Mouse (Mus musculus) midbrain, embryonic 10.5 days (tissue): ENCODE data around the gene Clec2l. TPM values are rescaled to one million over a fixed set of nuclear protein-coding genes. Genes with fewer than 3 reads are reported as not detected.
A peak's percentile ranks its signal among the peaks of the same experiment; 100 is the strongest.

Experiments
- DNase-seq: peaks from one replicate; pipeline ENCODE4 v3.0.0-alpha.2; 2017; ENCODE audit warnings: low spot score
- H3K27ac ChIP-seq: fragments of 300-500 bp; sonication (generic); replicated peaks from 2 replicates; pipeline ENCODE4 v1.5.1; 2016; ENCODE audit warnings: mild to moderate bottlenecking
- H3K27me3 ChIP-seq: fragments of 300-500 bp; sonication (generic); 2 replicates; pipeline ENCODE4 v1.6.1; 2016; ENCODE audit warnings: low read depth, mild to moderate bottlenecking; ENCODE audit not compliant: poor library complexity, severe bottlenecking
- H3K36me3 ChIP-seq: fragments of 300-500 bp; sonication (generic); 2 replicates; pipeline ENCODE4 v1.6.1; 2016; ENCODE audit warnings: mild to moderate bottlenecking, moderate library complexity
- H3K4me1 ChIP-seq: fragments of 300-500 bp; sonication (generic); 2 replicates; pipeline ENCODE4 v1.6.1; 2016
- H3K4me3 ChIP-seq: fragments of 300-500 bp; sonication (generic); 2 replicates; pipeline ENCODE4 v1.5.1; 2016; ENCODE audit warnings: mild to moderate bottlenecking, moderate library complexity
- H3K9me3 ChIP-seq: fragments of 300-500 bp; sonication (generic); replicated peaks from 2 replicates; pipeline ENCODE4 v1.6.1; 2016; ENCODE audit warnings: mild to moderate bottlenecking
- WGBS: fragments of 180-500 bp; shearing (Covaris S2); methylation state at CpG from one replicate; pipeline ENCODE4 v1.1.7; 2016; 5-methylcytosine and 5-hydroxymethylcytosine counted together
- polyA plus RNA-seq: library from polyadenylated mRNA; unstranded; fragments of >200 nt; fragmentation: Nextera tagmentation; extraction: Ambion mirVana; gene quantifications from 2 replicates; pipeline ENCODE4 v1.2.1, GENCODE M21; 2016

The Clec2l gene
- polyA plus RNA-seq, 1 experiment from 2014 or later = 1.3 TPM

DNA sequence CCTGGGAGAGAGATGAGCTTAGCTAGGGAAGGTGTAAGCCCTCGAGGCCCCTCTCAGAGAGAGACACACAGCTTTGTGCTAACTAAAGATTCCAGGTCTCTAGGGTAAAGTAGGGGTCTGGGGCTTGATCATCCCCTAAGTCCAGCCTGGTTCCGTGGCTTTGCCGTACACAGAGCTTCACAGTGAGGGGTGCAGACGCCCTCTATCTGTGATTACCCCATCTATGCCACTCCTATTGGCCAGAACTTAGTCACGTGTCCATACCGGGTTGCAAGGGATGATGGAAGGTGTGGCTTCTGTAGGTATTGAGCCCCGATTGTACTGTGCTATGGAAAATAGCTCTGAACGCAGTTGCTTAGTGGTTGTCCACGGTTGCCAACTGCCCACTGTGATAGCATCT is 14.8 kb downstream of the Clec2l start:
- 74% methylated on average over 9 of the region's 9 CpGs for WGBS
- Histone ChIP-seq H3K9me3 (no peaks in the 10 kb centered on the region), H3K4me3 (no peak overlapping the region), H3K4me1 (no peaks in the 10 kb centered on the region), H3K27ac (no peak overlapping the region), H3K36me3 (no peaks in the 10 kb centered on the region), H3K27me3 (no peaks in the 10 kb centered on the region)
- DNase-seq = no peak

DNA sequence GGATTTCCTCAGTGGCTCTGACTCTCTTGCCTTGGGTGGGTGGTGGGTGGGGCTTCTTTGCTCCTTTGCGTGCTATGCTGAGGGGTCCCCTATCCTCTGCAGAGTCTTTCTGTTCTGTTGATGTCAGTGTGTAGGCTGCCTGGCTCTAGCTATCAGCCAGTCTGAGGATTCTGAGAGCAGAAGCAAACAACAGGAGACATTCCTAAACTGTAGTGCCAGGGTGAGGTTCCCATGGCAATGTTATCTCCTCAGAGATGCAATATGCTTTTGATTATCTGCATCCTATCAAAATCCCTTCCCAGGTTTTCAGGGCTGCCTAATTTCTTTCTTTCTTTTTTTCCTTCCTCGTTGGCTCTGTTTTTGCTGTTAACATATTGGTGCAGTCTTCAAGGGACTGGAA is 19.7 kb downstream of the Clec2l start:
- no peak overlapping the region for H3K4me3 ChIP-seq
- WGBS = 70% methylated on average over 2 of the region's 2 CpGs
- DNase-seq = no peak
- H3K4me1 ChIP-seq = no peaks in the 10 kb centered on the region
- H3K9me3 ChIP-seq = no peaks in the 10 kb centered on the region
- H3K36me3 ChIP-seq = peaks cover 12% of the 10 kb centered on the region
- no peak overlapping the region for H3K27ac ChIP-seq
- no peaks in the 10 kb centered on the region for H3K27me3 ChIP-seq

DNA sequence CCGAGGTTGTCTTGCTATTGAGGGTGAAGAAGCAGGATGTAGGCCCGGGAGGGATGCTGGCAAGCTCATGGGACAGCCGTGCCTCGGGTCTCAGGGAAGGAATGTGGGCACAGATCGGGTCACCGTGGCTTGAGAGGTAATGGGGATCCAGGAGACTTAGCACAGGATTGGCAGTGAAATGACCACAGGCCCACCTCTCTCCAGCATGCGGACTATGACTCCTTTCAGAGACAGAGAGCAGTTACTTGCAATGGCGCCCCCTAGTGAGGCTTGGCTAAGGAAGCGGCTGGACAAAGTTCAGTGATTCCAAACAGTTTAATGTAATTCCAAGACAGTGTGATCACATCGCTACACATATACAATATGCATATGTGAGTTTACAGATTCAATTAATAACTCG is 24.3 kb downstream of the Clec2l start:
- peaks cover 11% of the 10 kb centered on the region for H3K4me1 ChIP-seq
- H3K27me3 ChIP-seq = no peaks in the 10 kb centered on the region
- whole genome bisulfite sequencing = 64% methylated on average over 11 of the region's 11 CpGs
- DNase-seq = peak; percentile 31
- peaks cover 36% of the 10 kb centered on the region for H3K36me3 ChIP-seq
- H3K9me3 ChIP-seq = no peaks in the 10 kb centered on the region
- no peak overlapping the region for H3K4me3 ChIP-seq
- no peak overlapping the region for H3K27ac ChIP-seq

DNA sequence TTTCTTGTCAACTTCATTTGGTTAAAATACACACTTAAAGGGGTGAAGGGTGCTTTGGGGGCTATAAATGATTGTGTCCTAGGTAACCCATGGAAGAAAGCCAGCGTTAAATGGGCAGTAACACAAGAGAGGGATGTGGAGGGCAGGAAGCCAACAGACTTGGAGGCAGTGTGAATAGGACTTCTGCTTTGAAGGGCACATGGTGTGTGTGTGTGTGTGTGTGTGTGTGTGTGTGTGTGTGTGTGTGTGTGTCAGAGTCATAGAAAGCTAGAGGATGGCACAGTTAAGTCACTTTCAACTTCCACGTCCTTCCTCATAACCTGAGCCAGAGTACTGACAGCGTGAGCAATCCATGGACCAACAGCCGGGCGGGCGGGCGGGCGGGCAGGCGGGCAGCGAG is 26.0 kb downstream of the Clec2l start:
- H3K27ac ChIP-seq = no peak overlapping the region
- no peak for DNase-seq
- WGBS = 88% methylated on average over 10 of the region's 10 CpGs
- H3K4me3 ChIP-seq = no peak overlapping the region
- H3K27me3 ChIP-seq = no peaks in the 10 kb centered on the region
- H3K9me3 ChIP-seq = no peaks in the 10 kb centered on the region
- peaks cover 12% of the 10 kb centered on the region for H3K4me1 ChIP-seq
- peaks cover 52% of the 10 kb centered on the region for H3K36me3 ChIP-seq

DNA sequence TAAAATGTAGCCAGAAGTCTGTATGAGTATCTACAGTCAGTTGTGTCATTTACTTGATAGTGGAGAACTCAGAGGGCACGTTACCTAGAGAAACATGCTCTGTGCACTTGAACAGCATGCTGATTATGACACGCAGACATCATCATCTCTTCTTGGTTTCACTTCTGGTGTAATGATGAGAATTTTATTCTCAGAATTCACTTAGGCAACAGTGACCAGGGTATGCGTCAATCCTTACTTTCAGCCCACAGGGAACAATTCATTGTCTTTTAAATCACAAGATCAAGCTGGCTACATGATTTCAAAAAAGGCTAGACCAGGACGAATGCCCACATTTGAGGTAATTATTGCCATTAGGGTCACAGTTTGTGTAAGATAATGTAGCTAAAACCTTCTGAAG is 27.7 kb downstream of the Clec2l start:
- H3K4me3 ChIP-seq = no peak overlapping the region
- H3K27me3 ChIP-seq = no peaks in the 10 kb centered on the region
- no peak for DNase-seq
- H3K27ac ChIP-seq = no peak overlapping the region
- peaks cover 63% of the 10 kb centered on the region for H3K36me3 ChIP-seq
- no peaks in the 10 kb centered on the region for H3K9me3 ChIP-seq
- peaks cover 12% of the 10 kb centered on the region for H3K4me1 ChIP-seq
- 86% methylated on average over 4 of the region's 4 CpGs for WGBS

DNA sequence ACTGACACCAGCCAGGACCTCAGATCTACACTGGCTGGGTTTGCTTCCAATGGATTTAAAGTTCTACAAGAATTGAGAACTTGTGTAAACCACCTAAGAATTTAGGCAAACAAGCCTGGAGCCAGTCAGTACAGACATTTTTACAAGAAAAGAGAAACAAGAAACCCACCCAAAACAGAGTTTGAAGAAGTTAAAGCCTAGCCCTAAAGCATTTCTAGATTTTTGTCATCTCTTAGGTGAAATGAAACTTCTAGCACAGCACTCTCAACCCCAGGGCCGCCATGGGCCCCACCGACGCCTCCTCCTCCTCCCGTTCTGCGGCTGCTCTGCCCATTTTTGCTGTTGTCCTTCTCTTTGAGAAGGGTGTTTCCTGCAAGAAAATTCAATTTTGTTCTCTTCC is 28.2 kb downstream of the Clec2l start:
- Histone ChIP-seq H3K4me3 (no peak overlapping the region), H3K27ac (no peak overlapping the region), H3K9me3 (no peaks in the 10 kb centered on the region), H3K36me3 (peaks cover 67% of the 10 kb centered on the region), H3K4me1 (peaks cover 12% of the 10 kb centered on the region), H3K27me3 (no peaks in the 10 kb centered on the region)
- WGBS = 91% methylated on average over 5 of the region's 5 CpGs
- DNase-seq = no peak

DNA sequence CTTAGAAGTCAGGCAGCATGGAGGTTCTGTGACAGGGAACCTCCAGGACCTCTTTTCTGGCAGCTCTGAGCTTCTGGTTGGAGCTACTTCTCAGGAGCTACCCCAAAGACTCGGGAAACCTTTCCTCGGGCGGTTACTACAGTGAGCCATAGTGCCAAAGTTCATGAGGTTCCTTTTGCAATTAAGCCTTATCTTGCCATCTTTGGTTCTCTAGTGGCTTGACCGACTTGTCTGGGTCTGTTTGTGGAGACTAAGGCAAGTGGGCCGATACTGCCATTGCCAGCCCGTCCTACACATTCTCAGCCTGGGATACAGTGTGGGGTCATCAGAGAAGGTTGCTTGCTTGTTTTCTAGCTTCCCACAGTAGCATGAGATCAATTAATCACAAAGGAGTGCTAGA is 29.7 kb downstream of the Clec2l start:
- H3K4me1 ChIP-seq = peaks cover 12% of the 10 kb centered on the region
- peaks cover 70% of the 10 kb centered on the region for H3K36me3 ChIP-seq
- H3K4me3 ChIP-seq = no peak overlapping the region
- WGBS = 91% methylated on average over 6 of the region's 6 CpGs
- no peak overlapping the region for H3K27ac ChIP-seq
- no peaks in the 10 kb centered on the region for H3K27me3 ChIP-seq
- no peak for DNase-seq
- H3K9me3 ChIP-seq = no peaks in the 10 kb centered on the region

DNA sequence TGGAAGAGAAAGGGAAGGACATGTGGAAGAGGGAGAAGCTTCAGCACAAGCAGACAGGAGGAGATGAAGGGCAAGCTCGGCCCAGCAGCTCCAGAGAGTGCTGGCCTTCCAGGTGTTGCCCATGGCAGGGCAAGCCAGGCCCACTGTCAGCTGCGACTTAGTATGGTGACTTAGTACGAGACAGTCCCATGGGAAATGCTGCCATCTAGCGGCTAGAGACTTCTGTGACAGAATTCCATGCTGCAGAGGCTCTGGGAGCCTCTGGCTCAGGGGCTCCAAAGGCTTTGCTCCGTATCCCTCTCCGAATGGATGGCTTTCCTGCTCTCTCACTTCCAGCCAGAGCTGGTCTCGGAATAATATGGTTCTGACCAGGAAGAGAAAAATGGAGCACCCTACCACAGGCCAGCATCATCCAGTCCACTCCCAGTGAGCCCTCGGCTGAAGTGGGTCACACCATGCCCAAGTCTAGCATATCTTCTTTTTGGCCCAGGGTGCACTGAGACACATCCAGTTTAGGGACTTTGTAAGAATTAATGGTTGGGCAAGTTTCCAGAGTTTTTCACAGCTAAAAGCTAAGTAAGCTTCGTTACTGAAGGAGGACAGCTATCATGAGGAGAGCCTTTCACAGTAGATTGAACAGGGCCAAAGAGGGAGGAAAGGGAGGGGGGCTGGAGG is 32.6 kb downstream of the Clec2l start:
- H3K36me3 ChIP-seq = peaks cover 79% of the 10 kb centered on the region
- no peak overlapping the region for H3K4me3 ChIP-seq

DNA sequence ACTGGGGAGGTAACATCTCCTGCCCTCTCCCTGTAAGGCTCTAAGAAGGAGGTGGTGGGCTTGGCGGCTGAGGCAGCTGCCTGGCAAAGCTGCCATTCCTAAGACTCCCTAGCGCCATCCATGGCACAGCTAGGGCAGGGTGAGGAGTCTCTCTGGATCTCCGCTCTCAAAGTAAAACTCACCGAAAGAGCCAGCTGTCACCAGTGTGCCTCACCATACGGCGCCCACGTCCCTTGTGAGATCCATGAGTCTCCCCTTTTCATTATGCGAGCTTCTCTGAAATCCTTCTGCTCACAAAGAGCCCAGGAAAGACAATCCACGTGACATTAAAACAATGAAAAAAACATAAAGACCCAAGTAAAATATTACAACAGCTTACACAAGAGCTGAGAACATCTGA is 33.7 kb downstream of the Clec2l start:
- no peak for DNase-seq
- no peaks in the 10 kb centered on the region for H3K9me3 ChIP-seq
- no peak overlapping the region for H3K4me3 ChIP-seq
- 90% methylated on average over 9 of the region's 9 CpGs for WGBS
- no peak overlapping the region for H3K27ac ChIP-seq
- peaks cover 89% of the 10 kb centered on the region for H3K36me3 ChIP-seq
- peaks cover 6% of the 10 kb centered on the region for H3K4me1 ChIP-seq
- H3K27me3 ChIP-seq = no peaks in the 10 kb centered on the region

More for the DNA sequence above, 32.6 kb downstream of the Clec2l start:
- Histone ChIP-seq H3K9me3 (no peaks in the 10 kb centered on the region), H3K27ac (no peak overlapping the region), H3K27me3 (no peaks in the 10 kb centered on the region), H3K4me1 (peaks cover 7% of the 10 kb centered on the region)
- WGBS = 32% methylated on average over 9 of the region's 9 CpGs
- DNase-seq = peak; percentile 79

DNA sequence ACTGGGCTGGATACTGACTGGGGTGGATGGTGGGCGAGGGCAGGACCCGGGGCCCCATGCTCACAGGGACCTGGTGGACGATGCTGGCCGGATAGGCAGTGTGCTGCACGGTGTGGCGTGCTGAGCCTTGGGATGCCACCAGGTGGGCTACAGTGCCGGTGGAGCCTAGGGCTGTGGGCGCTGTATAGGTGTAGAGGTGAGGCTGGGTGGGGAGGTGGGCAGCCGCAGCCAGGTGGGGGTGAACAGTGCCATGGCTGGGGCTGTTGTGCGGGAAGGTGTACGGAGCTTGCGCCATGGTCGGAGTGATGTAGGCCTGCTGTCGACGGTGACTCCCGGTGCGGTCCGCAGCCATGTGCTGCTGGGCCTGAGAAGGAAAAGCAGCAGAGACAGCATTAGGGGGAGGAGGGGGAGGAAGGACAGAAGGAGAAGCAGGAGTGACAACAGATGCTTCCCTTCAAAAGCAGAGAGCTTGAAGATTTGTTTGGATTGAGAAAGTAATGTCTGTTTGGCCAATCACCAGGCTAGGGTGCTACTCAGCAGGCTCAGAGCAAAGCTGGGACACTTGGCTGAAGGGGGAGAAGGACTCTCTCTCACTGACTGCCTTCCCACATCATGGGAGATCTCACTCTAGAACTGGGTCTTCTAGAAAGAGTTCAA is 35.5 kb downstream of the Clec2l start:
- WGBS = 93% methylated on average over 18 of the region's 18 CpGs
- H3K36me3 ChIP-seq = peaks cover 89% of the 10 kb centered on the region
- DNase-seq = no peak

DNA sequence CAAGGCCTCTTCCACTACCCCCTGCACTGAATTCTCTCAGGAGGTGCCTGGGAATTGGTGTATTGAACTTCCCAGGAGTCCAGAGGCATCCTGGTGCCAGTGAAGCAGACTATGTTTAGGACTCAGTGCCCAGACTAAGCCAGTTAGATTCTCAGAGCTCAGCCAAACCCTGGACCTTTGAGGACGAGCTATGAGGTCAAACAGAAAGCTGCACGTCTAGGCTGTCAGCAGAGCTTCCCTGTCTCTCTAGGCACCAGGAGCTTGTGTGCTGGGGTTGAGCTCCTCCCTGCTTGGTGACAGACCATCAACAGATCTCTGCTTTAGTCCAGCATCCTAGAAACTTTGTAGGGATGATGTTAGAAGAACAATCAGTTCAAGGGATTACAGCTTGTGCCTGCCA is 38.6 kb downstream of the Clec2l start:
- no peak for DNase-seq
- H3K36me3 ChIP-seq = peaks cover 92% of the 10 kb centered on the region

More for the DNA sequence above, 35.5 kb downstream of the Clec2l start:
- H3K4me1 ChIP-seq = no peaks in the 10 kb centered on the region
- no peak overlapping the region for H3K27ac ChIP-seq
- H3K27me3 ChIP-seq = no peaks in the 10 kb centered on the region
- H3K4me3 ChIP-seq = no peak overlapping the region
- H3K9me3 ChIP-seq = no peaks in the 10 kb centered on the region

DNA sequence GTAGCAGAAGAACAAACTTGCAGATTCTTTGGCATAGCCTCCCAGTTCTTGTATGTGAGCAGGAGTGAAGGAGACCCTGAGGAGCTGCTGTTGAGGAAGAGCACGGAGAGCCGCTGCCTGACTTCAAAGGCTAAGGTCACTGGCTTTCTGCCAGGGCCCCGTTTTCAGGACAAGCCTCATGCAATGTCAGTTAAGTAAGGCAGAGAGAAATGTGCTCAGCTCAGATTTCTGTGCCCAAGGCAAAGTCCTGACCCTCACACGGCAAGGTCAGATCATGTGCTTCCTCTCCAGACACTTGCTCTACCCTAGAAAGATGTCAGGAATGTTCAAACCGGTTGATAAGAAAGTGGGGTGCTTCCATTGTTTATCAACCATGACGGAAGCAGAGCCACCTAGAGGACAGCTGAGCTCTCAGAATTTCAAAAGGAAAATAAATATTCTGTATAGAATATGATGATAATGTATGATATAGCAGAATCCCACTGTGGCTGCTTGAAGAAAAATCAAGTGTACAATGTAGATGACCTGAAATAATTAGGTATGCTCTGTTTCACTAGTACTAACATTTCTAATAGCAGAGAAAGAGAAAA is 40.0 kb downstream of the Clec2l start:
- Histone ChIP-seq H3K27me3 (no peaks in the 10 kb centered on the region), H3K9me3 (no peaks in the 10 kb centered on the region), H3K36me3 (peaks cover 97% of the 10 kb centered on the region), H3K4me1 (no peaks in the 10 kb centered on the region), H3K27ac (no peak overlapping the region), H3K4me3 (no peak overlapping the region)
- WGBS = 76% methylated on average over 6 of the region's 6 CpGs
- no peak for DNase-seq

More for the DNA sequence above, 38.6 kb downstream of the Clec2l start:
- WGBS = 64% methylated on average over 2 of the region's 2 CpGs
- Histone ChIP-seq H3K27me3 (no peaks in the 10 kb centered on the region), H3K4me1 (no peaks in the 10 kb centered on the region), H3K9me3 (no peaks in the 10 kb centered on the region), H3K4me3 (no peak overlapping the region), H3K27ac (no peak overlapping the region)

DNA sequence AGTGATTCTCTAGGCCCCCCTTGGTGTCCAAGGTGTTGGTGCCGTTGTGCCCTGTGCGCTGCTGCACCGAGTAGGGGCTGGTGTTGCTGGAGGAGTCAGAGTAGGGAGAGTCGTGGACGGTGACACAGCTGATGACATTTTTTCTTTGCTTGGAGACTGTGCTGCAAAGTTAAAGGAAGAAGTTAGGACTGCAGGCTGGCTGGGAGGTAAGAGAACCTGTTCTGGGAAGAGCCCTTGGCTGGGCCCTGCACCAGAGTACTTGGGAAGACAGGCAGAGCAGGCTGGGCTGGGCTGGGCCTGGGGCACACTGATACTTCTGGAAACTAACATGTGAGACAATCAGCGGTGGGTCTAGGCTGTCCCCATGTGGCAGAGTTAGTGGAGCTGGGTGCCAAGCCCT is 40.7 kb downstream of the Clec2l start:
- Histone ChIP-seq H3K4me3 (no peak overlapping the region), H3K36me3 (peaks cover 97% of the 10 kb centered on the region), H3K9me3 (no peaks in the 10 kb centered on the region), H3K4me1 (no peaks in the 10 kb centered on the region), H3K27ac (no peak overlapping the region), H3K27me3 (no peaks in the 10 kb centered on the region)
- no peak for DNase-seq
- 92% methylated on average over 6 of the region's 6 CpGs for WGBS
